Mouse (Mus musculus) heart, adult 11 months (tissue): ENCODE measurements around the gene Zic5.

Experiments
- DNase-seq: peaks from one replicate; pipeline ENCODE4 v3.0.0; 2022

Gene Zic5

GRCm38 (mm10) chr14:122479461-122480109 lies 14.1 kb upstream of the Zic5 start:
- no peak for DNase-seq

- DNase-seq, result no peak
These were observed 13.1 kb upstream of the Zic5 start for GRCm38 (mm10) chr14:122478574-122479011.

- DNase-seq, result no peak
These were observed 12.6 kb upstream of the Zic5 start for GRCm38 (mm10) chr14:122477971-122478573.

GRCm38 (mm10) chr14:122477261-122477671 lies 11.8 kb upstream of the Zic5 start:
- DNase-seq, result no peak

- no peak for DNase-seq
These were observed 11.3 kb upstream of the Zic5 start for GRCm38 (mm10) chr14:122476822-122477215.

- peak; percentile 83 for DNase-seq
These were observed 10.8 kb upstream of the Zic5 start for GRCm38 (mm10) chr14:122476041-122476821.

- DNase-seq, result no peak
These were observed 10.1 kb upstream of the Zic5 start for GRCm38 (mm10) chr14:122475557-122476040.

GRCm38 (mm10) chr14:122474891-122475556 lies 9.5 kb upstream of the Zic5 start, which contains the start of gene Zic2:
Gene Zic2, plus strand, starts transcription at chr14:122475435.
- no peak for DNase-seq

GRCm38 (mm10) chr14:122474041-122474890 lies 8.8 kb upstream of the Zic5 start:
- DNase-seq, result no peak

- DNase-seq, result no peak
These were observed 7.8 kb upstream of the Zic5 start for GRCm38 (mm10) chr14:122473211-122473751.

GRCm38 (mm10) chr14:122472647-122473046 lies 7.2 kb upstream of the Zic5 start:
- no peak for DNase-seq

GRCm38 (mm10) chr14:122472161-122472560 lies 6.7 kb upstream of the Zic5 start:
- no peak for DNase-seq

- no peak for DNase-seq
These were observed 6.1 kb upstream of the Zic5 start for GRCm38 (mm10) chr14:122471449-122472085.

- no peak for DNase-seq
These were observed 3.7 kb upstream of the Zic5 start for GRCm38 (mm10) chr14:122468971-122469755.

GRCm38 (mm10) chr14:122467926-122468841 lies 2.7 kb upstream of the Zic5 start:
- DNase-seq, result no peak

GRCm38 (mm10) chr14:122466756-122467362 lies 1.4 kb upstream of the Zic5 start:
- DNase-seq, result no peak

- no peak for DNase-seq
These were observed 534 bp upstream of the Zic5 start for GRCm38 (mm10) chr14:122465931-122466490.

GRCm38 (mm10) chr14:122464351-122464762 lies 1.1 kb downstream of the Zic5 start:
- peak; percentile 82 for DNase-seq
